In genomic region chr4:150355801-150356200, GRCm38 (mm10) we compare ENCODE assay signal across 27 mouse cellular contexts.
A peak's percentile ranks its signal among the peaks of the same experiment; 100 is the strongest.
DNase-seq lines count a peak whose midpoint lies in the region; ATAC-seq and TF ChIP-seq lines count a peak whose summit lies in the region.
"Had no signal": no experiment of that assay in that cellular context is flagged by ENCODE, and none has a peak within 500 bp of the region (broad histone marks: within the 10 kb centered on the region; RNA-seq: fewer than 3 reads in every experiment).

No protein-coding gene starts in this region.

- H3K9me3 ChIP-seq in forebrain, postnatal 0 days (ENCODE audit: low read length) = no peaks in the 10 kb centered on the region
- H3K9me3 ChIP-seq: embryonic facial prominence, embryonic 13.5 days; embryonic facial prominence, embryonic 15.5 days; forebrain, embryonic 10.5 days; forebrain, embryonic 12.5 days; G1E had no signal

- H3K79me2 ChIP-seq in liver, adult 2 months (ENCODE audit: control insufficient read depth, insufficient read depth, low read length) = peaks cover 30% of the 10 kb centered on the region

- H3K4me2 ChIP-seq in forebrain, postnatal 0 days (ENCODE audit: low read depth) = no peak overlapping the region
- H3K4me2 ChIP-seq: embryonic facial prominence, embryonic 13.5 days; embryonic facial prominence, embryonic 15.5 days; forebrain, embryonic 12.5 days had no signal

- 38% methylated on average over 5 of the region's 5 CpGs for WGBS in liver, adult 2 months
- 93% methylated on average over 5 of the region's 5 CpGs for WGBS in forebrain, postnatal 0 days

- peak; percentile 37 for DNase-seq in heart, adult 11 months
- no peak for DNase-seq in heart, postnatal 25 days (ENCODE audit: low spot score)
- DNase-seq in liver, adult 2 months (ENCODE audit: extremely low read depth, low read depth, low spot score) = peak; percentile 62
- DNase-seq in liver (no peak), 3T3-L1 (ENCODE audit: low read depth, low spot score) (peak; percentile 34), NIH3T3 (ENCODE audit: low read depth) (peak; percentile 13)
- DNase-seq in forebrain, postnatal 0 days = no peak
- DNase-seq: adrenal gland, adult 2 months; adrenal gland, postnatal 10 days; adrenal gland, postnatal 25 days; cerebellum, adult 11 months; cerebellum, adult 18-20 months; cerebellum, adult 8-10 months; cerebellum, adult 9-11 months; cerebellum, postnatal 14 days; cerebellum, postnatal 36 days; embryo, embryonic 11 days had no signal

- ATAC-seq in forebrain, postnatal 0 days = no peak
- ATAC-seq: CD4-positive, CD25-positive, alpha-beta regulatory T cell, adult 4 months; forebrain, embryonic 14.5 days; forebrain, embryonic 16.5 days had no signal

- no peak overlapping the region for H3K9ac ChIP-seq in liver, adult 2 months (ENCODE audit: low read depth, low read length)
- H3K9ac ChIP-seq in forebrain, postnatal 0 days = no peak overlapping the region
- H3K9ac ChIP-seq: embryonic facial prominence, embryonic 13.5 days; embryonic facial prominence, embryonic 15.5 days; forebrain, embryonic 12.5 days had no signal

- TF ChIP-seq CTCF in liver, adult 2 months (IDR thresholded peaks at IDR 0.05; ENCODE audit: low read depth, low read length) = no peak
- no peak for TF ChIP-seq CTCF in forebrain, postnatal 0 days (IDR thresholded peaks at IDR 0.05; ENCODE audit: low read depth)

- H3K4me1 ChIP-seq in liver, adult 2 months (ENCODE audit: control insufficient read depth, insufficient read depth, low read length) = peaks cover 12% of the 10 kb centered on the region; the same call in 1 of the 2 replicates
- no peaks in the 10 kb centered on the region for H3K4me1 ChIP-seq in forebrain, postnatal 0 days (ENCODE audit: insufficient read depth)
- H3K4me1 ChIP-seq: embryonic facial prominence, embryonic 15.5 days had no signal

- no peaks in the 10 kb centered on the region for H3K27me3 ChIP-seq in liver, adult 2 months (ENCODE audit: control insufficient read depth, insufficient read depth, low read length)
- no peaks in the 10 kb centered on the region for H3K27me3 ChIP-seq in forebrain, postnatal 0 days (ENCODE audit: insufficient read depth, low read length)
- H3K27me3 ChIP-seq: CH12.LX; embryonic facial prominence, embryonic 13.5 days; embryonic facial prominence, embryonic 15.5 days; forebrain, embryonic 12.5 days had no signal

- H3K4me3 ChIP-seq in liver, adult 2 months (ENCODE audit: insufficient read depth, low read depth, low read length) = no peak overlapping the region
- H3K4me3 ChIP-seq in forebrain, postnatal 0 days (ENCODE audit: low read depth, low read length) = no peak overlapping the region
- H3K4me3 ChIP-seq: embryonic facial prominence, embryonic 13.5 days; embryonic facial prominence, embryonic 15.5 days; erythroblast, embryonic 14.5 days; forebrain, embryonic 10.5 days; forebrain, embryonic 12.5 days had no signal

- H3K36me3 ChIP-seq in liver, adult 2 months (ENCODE audit: control insufficient read depth, insufficient read depth, low read length) = no peaks in the 10 kb centered on the region
- no peaks in the 10 kb centered on the region for H3K36me3 ChIP-seq in forebrain, postnatal 0 days (ENCODE audit: insufficient read depth)
- H3K36me3 ChIP-seq: embryonic facial prominence, embryonic 13.5 days; embryonic facial prominence, embryonic 15.5 days; forebrain, embryonic 12.5 days had no signal

- intact Hi-C loops in heart, postnatal 25 days (cut with DNase I) = no loop called here

- H3K27ac ChIP-seq in liver, adult 2 months (replicated peaks; ENCODE audit: insufficient read depth, low read depth, low read length) = no peak overlapping the region
- no peak overlapping the region for H3K27ac ChIP-seq in forebrain, postnatal 0 days (ENCODE audit: low read depth, low read length)
- H3K27ac ChIP-seq: embryonic facial prominence, embryonic 13.5 days; embryonic facial prominence, embryonic 15.5 days; forebrain, embryonic 10.5 days; forebrain, embryonic 12.5 days had no signal

- TF ChIP-seq POLR2A in liver, adult 2 months (IDR thresholded peaks at IDR 0.05; ENCODE audit: extremely low read depth, insufficient read depth, low read length) = no peak

Comparison
In these comparisons a context has a peak if more than half of its experiments do, and no peak if none do; other contexts are left out.
1. DNase-seq: peak in heart, adult 11 months (single experiment), liver, adult 2 months (single experiment), 3T3-L1 (single experiment) and NIH3T3 (single experiment); none in heart, postnatal 25 days (single experiment), liver (single experiment) and forebrain, postnatal 0 days (single experiment).